Mouse (Mus musculus): ENCODE results near the gene Rpa2.
A peak's percentile ranks its signal among the peaks of the same experiment; 100 is the strongest.

The Rpa2 gene

DNA sequence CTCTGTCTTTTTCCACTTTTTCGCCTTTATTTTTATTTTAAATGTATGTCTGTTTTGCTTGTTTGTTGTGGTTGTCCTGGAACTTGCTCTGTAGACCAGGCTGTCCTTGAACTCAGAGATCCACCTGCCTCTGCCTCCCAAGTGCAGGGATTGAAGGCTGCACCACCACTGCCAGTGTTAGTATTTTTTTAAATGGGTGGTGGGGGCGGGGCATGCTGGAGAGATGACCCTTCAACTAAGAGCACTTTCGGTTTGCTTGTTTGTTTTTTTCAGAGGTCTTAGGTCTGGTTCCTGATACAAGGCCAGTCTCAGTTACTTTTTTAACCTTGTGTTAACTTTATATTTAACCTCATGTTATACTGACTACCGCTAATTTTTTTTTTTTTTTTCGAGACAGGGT, 37.0 kb downstream of the Rpa2 start:
- no peak for DNase-seq

GRCm38 (mm10) chr4:132805599-132806197, 37.6 kb downstream of the Rpa2 start:
- DNase-seq: no peak

DNA sequence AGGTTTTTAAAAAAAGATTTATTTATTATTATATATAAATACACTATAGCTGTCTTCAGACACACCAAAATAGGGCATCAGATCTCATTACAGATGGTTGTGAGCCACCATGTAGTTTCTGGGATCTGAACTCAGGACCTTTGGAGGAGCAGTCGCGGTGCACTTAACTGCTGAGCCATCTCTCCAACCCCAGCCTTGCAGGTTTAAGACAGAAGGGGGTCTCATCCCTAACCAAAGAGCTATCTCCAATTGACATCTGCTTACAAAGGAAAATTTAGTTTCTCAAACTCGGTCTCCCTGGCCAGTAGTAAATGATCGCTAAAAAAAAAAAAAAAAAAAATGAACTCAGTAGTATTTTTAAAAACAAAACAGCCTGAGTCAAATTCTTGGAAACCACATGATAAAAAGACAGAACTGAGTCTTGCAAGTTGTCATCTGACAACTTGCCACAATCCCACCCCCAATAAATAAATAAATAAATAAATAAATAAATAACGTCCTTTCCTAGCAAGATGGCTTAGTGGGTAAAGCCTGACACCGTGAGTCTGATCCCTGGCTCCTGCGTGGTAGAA, 38.6 kb downstream of the Rpa2 start:
- no peak for DNase-seq

GRCm38 (mm10) chr4:132807771-132808641, 39.9 kb downstream of the Rpa2 start:
- no peak for DNase-seq

GRCm38 (mm10) chr4:132809621-132810020, 41.5 kb downstream of the Rpa2 start:
- DNase-seq: no peak

DNA sequence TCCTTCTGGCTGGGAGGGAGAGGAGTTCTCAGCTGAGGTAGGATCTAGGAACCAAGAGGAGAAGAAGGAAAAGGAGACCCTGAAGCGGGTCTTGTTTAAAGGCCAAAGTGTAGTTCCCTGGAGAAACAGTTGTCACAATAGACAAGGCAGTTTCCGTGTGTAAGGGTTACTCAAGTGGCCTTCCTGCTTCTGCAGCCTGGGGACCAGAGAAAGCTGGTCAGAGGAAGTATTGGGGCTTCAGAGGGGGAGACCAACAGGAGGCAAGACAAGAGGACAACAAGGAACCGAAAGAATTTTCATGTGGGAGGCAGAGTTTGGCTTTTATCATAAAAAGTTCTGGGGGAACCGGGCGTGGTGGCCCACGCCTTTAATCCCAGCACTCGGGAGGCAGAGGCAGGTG, 48.3 kb downstream of the Rpa2 start:
- no peak for DNase-seq

- DNase-seq: no peak
These were observed 48.7 kb downstream of the Rpa2 start for GRCm38 (mm10) chr4:132816855-132817254.

- no peak for DNase-seq
These were observed 50.3 kb downstream of the Rpa2 start for GRCm38 (mm10) chr4:132818442-132818841.

GRCm38 (mm10) chr4:132823614-132824366, 55.7 kb downstream of the Rpa2 start:
- peak; percentile 65 for DNase-seq

Measured in kidney, postnatal 14 days (tissue).